Mouse (Mus musculus) heart, adult 2 months (tissue): ENCODE measurements at regions not wholly inside any gene's neighbourhood (a gene's known extent, or its start where the extent isn't known, plus 50 kb on each side); places are given as distances from the start of the nearest gene placed in this dataset.

ENCODE experiments used
- DNase-seq, 2 experiments: peaks; one replicate each; pipeline ENCODE4 v3.0.0; 2021
- H3K27ac ChIP-seq: fragments of 200-600 bp; 2 replicates; pipeline ENCODE4 v1.8.1; 2022
- H3K27me3 ChIP-seq: fragments of 200-500 bp; 2 replicates; pipeline ENCODE4 v1.6.1; 2012; ENCODE audit warnings: mild to moderate bottlenecking, low read length, inconsistent platforms, mixed read lengths; ENCODE audit not compliant: control insufficient read depth, insufficient read depth
- H3K36me3 ChIP-seq: fragments of 200-500 bp; 2 replicates; pipeline ENCODE4 v1.6.1; 2012; ENCODE audit warnings: low read length, inconsistent platforms; ENCODE audit not compliant: control insufficient read depth, insufficient read depth
- H3K4me1 ChIP-seq: fragments of 200-500 bp; 2 replicates; pipeline ENCODE4 v1.6.1; 2011; ENCODE audit warnings: low read length; ENCODE audit not compliant: control insufficient read depth, insufficient read depth
- H3K4me3 ChIP-seq: fragments of 200-600 bp; 2 replicates; pipeline ENCODE4 v1.8.1; 2022
- H3K79me2 ChIP-seq: fragments of 200-500 bp; replicated peaks from 2 replicates; pipeline ENCODE4 v1.6.1; 2012; ENCODE audit warnings: mild to moderate bottlenecking, inconsistent platforms, low read length, moderate library complexity, mixed read lengths; ENCODE audit not compliant: control insufficient read depth, insufficient read depth
- H3K9ac ChIP-seq: fragments of 200-500 bp; 2 replicates; pipeline ENCODE4 v1.6.1; 2012; ENCODE audit warnings: low read depth, mild to moderate bottlenecking, control low read depth, inconsistent platforms, low read length, mixed read lengths
- CTCF ChIP-seq: fragments of 200-600 bp; IDR thresholded peaks from 2 replicates; pipeline ENCODE4 v1.8.1; 2022; ENCODE audit warnings: antibody characterized with exemption, mild to moderate bottlenecking, moderate library complexity
- EP300 ChIP-seq: fragments of 200-500 bp; IDR thresholded peaks from 2 replicates; pipeline ENCODE4 v1.6.1; 2011; ENCODE audit warnings: low read depth, low read length, control low read depth; ENCODE audit not compliant: insufficient read depth
- POLR2A ChIP-seq: fragments of 200-500 bp; IDR thresholded peaks from 2 replicates; pipeline ENCODE4 v1.6.1; 2011; ENCODE audit warnings: mild to moderate bottlenecking, low read depth, low read length, control low read depth; ENCODE audit not compliant: insufficient read depth
- WGBS: fragments of 180-500 bp; shearing (Covaris S2); methylation state at CpG from one replicate; pipeline ENCODE4 v1.1.7; 2018; 5-methylcytosine and 5-hydroxymethylcytosine counted together
- intact Hi-C: fragments of 180-260 bp; cut with DNase I; formaldehyde crosslinking; loops from one replicate; pipeline ENCODE4 v1.15.1; 2025

DNA sequence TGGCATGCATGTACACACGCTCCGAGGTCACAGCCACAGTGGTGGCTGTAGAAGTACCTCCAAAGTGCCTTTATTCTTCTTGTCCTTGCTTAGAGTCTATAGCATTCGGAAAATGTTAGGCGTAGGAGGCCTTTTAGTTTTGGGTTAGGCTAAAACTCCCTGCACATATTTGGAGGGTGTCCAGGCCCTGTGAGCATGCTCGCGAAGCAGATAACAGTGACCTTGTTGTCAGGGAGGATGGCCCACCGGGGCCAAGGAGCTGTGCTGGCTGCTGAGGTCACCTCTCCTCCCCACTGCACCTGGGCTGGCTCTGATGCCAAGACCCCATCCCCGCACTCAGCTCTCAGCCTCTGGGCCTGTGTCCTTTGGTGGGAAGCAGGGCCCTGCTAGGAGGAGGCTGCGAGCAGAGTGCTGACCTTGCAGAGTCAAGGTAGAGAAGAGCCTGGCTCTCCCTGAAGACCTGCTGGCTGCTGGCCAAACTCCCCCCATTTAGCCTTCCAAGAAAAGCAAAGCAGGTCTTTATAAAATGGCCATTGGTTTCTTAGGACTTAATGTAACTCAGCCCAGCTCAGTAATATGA lies 186.9 kb downstream of the Tdh start:
- H3K9ac ChIP-seq, result peak overlapping the region; percentile 37; the same call in 1 of the 2 replicates
- DNase-seq, result peak in 1 of 2 experiments; percentile 48
- TF ChIP-seq CTCF (no peak), POLR2A (no peak), EP300 (0 out of 2 replicates have a peak, but pooled peaks have one; percentile 11)
- H3K4me3 ChIP-seq, result no peak overlapping the region
- 41% methylated on average over 9 of the region's 9 CpGs for WGBS
- H3K27ac ChIP-seq, result peak overlapping the region; percentile 56
- intact Hi-C loops, result no loop called here
- H3K27me3 ChIP-seq, result no peaks in the 10 kb centered on the region
- H3K36me3 ChIP-seq, result no peaks in the 10 kb centered on the region
- H3K4me1 ChIP-seq, result peaks cover 14% of the 10 kb centered on the region
- no peaks in the 10 kb centered on the region for H3K79me2 ChIP-seq
